Mouse (Mus musculus) megakaryocyte, embryonic 14.5 days (primary cell): ENCODE data around the gene Hbb-bs.

Experiments
- FLI1 ChIP-seq: IDR thresholded peaks from 2 replicates; pipeline ENCODE4 v1.6.1; 2012; ENCODE audit warnings: low read length, inconsistent platforms, mixed read lengths
- GATA1 ChIP-seq: IDR thresholded peaks from 3 replicates; pipeline ENCODE4 v1.6.1; 2012; ENCODE audit warnings: mixed read lengths, low read length, inconsistent platforms, borderline replicate concordance

GRCm38 (mm10) chr7:103870667-103871066 lies 42.8 kb upstream of the Hbb-bs start:
- TF ChIP-seq FLI1 = no peak
- TF ChIP-seq GATA1 = no peak
